Mouse (Mus musculus): Measurements from ENCODE around the gene Btnl2. TPM values are rescaled to one million over a fixed set of nuclear protein-coding genes. Genes with fewer than 3 reads are reported as not detected.

The Btnl2 gene
- 0.15 TPM for polyA plus RNA-seq (2017; shearing (Covaris generic))

GRCm38 (mm10) chr17:34354539-34354938 is at the start of gene Btnl2:
Gene Btnl2, plus strand, starts transcription at chr17:34354822.

DNA sequence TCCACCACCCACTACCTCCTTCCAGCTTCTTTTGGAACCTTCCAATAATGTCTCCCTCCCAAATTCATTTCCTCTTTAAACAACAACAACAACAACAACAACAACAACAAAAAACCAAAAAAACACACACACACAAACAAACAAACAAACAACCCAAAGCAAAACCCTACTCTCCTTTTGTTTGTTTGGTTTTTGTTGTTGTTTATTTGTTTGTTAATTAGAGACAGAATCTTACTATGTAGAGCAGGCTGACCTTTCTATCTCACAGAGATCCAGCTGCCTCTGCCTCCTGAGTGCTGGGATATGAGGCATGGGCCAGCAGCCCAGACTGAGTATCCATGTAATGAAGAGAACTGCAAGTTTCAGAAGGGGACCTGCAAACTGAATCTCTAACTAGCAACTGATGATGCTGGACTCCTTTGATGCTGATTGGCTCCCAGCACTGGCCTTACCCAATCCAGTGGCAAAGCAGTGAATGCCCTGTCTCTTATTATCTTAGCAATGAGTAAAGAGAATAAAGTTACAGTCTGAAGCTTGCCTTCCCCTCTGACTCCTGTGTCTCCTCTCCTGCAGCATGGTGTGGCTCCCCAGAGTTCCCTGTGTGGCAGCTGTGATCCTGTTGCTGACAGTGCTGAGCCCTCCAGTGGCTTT is 49.1 kb upstream of the Btnl2 start, which contains the start of gene H2-Eb1:
H2-Eb1 (plus strand) TSS at position 488 of the 651 bp plus-strand sequence.

DNA sequence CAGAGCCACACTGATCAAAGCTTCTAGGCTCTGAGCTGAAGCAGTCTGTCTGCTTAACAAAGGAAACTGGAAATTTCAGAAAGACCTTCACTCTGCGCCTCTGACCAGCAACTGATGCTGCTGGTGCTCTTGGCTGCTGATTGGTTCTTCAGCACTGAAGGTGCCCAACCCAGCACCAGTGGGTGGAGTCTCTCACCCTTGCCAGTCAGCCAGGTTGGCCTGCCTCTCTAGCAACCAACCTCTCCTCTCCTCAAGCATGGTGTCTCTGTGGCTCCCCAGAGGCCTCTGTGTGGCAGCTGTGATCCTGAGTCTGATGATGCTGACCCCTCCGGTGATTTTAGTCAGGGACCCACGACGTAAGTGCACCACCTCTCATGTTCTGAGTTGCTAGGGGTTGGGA is 29.2 kb upstream of the Btnl2 start, which contains the start of gene H2-Eb2:
H2-Eb2 (plus strand) TSS at position 230 of the 400 bp plus-strand sequence.

DNA sequence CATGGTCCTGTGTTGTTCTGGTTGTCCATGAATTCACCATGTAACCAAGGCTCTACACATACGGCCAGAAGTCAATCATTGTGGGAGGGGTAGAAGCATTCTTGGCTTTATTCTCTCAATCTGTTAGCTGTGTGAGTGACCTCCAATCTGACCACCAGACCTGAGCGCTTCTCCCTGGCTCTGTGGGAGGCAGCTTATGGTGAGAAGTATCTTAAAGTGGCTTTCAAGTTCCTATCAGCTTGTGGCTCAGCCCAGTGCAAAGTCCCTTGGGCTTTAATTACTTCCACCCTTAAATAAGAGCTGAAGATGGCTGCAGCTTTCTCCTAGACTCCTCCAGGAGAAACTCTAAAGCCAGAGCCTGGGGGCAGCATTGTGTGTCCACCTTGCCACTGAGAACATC is 22.2 kb downstream of the Btnl2 start, which contains the start of gene Btnl1:
Btnl1 (plus strand) TSS at position 286 of the 400 bp plus-strand sequence.

GRCm38 (mm10) chr17:34398711-34399393 is 44.2 kb downstream of the Btnl2 start, which contains the start of gene BC051142:
Gene BC051142, plus strand, starts transcription at chr17:34398820.

Other genes starting within 250 kb of the Btnl2 start
- 12.1 TPM for gene H2-DMa, start 235.3 kb upstream of the Btnl2 start, polyA plus RNA-seq (2017; shearing (Covaris generic))
- 260 TPM for gene Brd2, start 232.2 kb upstream of the Btnl2 start, polyA plus RNA-seq (2017; shearing (Covaris generic))
- gene H2-DMb2, start 211.5 kb upstream of the Btnl2 start, polyA plus RNA-seq (2017; shearing (Covaris generic)), result 0.28 TPM
- gene H2-DMb1, start 201.8 kb upstream of the Btnl2 start, polyA plus RNA-seq (2017; shearing (Covaris generic)), result 1.0 TPM
- 207 TPM for gene Tap1, start 167.3 kb upstream of the Btnl2 start, polyA plus RNA-seq (2017; shearing (Covaris generic))
- gene Psmb9, start 167.1 kb upstream of the Btnl2 start, polyA plus RNA-seq (2017; shearing (Covaris generic)), result 283 TPM
- gene Psmb8, start 157.1 kb upstream of the Btnl2 start, polyA plus RNA-seq (2017; shearing (Covaris generic)), result 746 TPM
- 259 TPM for gene Tap2, start 151.3 kb upstream of the Btnl2 start, polyA plus RNA-seq (2017; shearing (Covaris generic))
- gene H2-Ob, start 115.9 kb upstream of the Btnl2 start, polyA plus RNA-seq (2017; shearing (Covaris generic)), result 20.6 TPM
- 0.38 TPM for gene H2-Ab1, start 97.1 kb upstream of the Btnl2 start, polyA plus RNA-seq (2017; shearing (Covaris generic))
- gene H2-Aa, start 67.0 kb upstream of the Btnl2 start, polyA plus RNA-seq (2017; shearing (Covaris generic)), result 0.44 TPM
- 0.48 TPM for gene H2-Eb1, start 49.0 kb upstream of the Btnl2 start, polyA plus RNA-seq (2017; shearing (Covaris generic))
- gene H2-Eb2, start 29.2 kb upstream of the Btnl2 start, polyA plus RNA-seq (2017; shearing (Covaris generic)), result not detected
- not detected for gene Btnl1, start 22.3 kb downstream of the Btnl2 start, polyA plus RNA-seq (2017; shearing (Covaris generic))
- 1.2 TPM for gene BC051142, start 44.0 kb downstream of the Btnl2 start, polyA plus RNA-seq (2017; shearing (Covaris generic))
- not detected for gene Btnl4, start 122.5 kb downstream of the Btnl2 start, polyA plus RNA-seq (2017; shearing (Covaris generic))
- not detected for gene Btnl6, start 162.5 kb downstream of the Btnl2 start, polyA plus RNA-seq (2017; shearing (Covaris generic))
- gene Notch4, start 209.4 kb downstream of the Btnl2 start, polyA plus RNA-seq (2017; shearing (Covaris generic)), result 1.9 TPM
- 194 TPM for gene Gpsm3, start 235.0 kb downstream of the Btnl2 start, polyA plus RNA-seq (2017; shearing (Covaris generic))
- 5.6 TPM for gene Pbx2, start 236.4 kb downstream of the Btnl2 start, polyA plus RNA-seq (2017; shearing (Covaris generic))
- not detected for gene Ager, start 243.0 kb downstream of the Btnl2 start, polyA plus RNA-seq (2017; shearing (Covaris generic))
- gene Rnf5, start 248.9 kb downstream of the Btnl2 start, polyA plus RNA-seq (2017; shearing (Covaris generic)), result 59.0 TPM
- 18.8 TPM for gene Agpat1, start 249.4 kb downstream of the Btnl2 start, polyA plus RNA-seq (2017; shearing (Covaris generic))